Mouse (Mus musculus) C2C12 (cell line): ENCODE measurements around the gene Slc50a1. TPM values are rescaled to one million over a fixed set of nuclear protein-coding genes. Genes with fewer than 3 reads are reported as not detected.

ENCODE experiments used
- H3K27me3 ChIP-seq: one replicate; pipeline ENCODE4 v1.6.1; 2011; ENCODE audit not compliant: control insufficient read depth, insufficient read depth, insufficient read length
- H3K36me3 ChIP-seq: one replicate; pipeline ENCODE4 v1.6.1; 2011; ENCODE audit not compliant: control insufficient read depth, insufficient read depth
- H3K4me3 ChIP-seq: one replicate; pipeline ENCODE4 v1.5.1; 2011; ENCODE audit warnings: mild to moderate bottlenecking, control low read depth; ENCODE audit not compliant: poor library complexity, insufficient read depth, severe bottlenecking
- H3K79me2 ChIP-seq: one replicate; pipeline ENCODE4 v1.6.1; 2011; ENCODE audit not compliant: control insufficient read depth, insufficient read depth
- H3K79me3 ChIP-seq: one replicate; pipeline ENCODE4 v1.6.1; 2011; ENCODE audit warnings: low read depth, control low read depth
- H3ac ChIP-seq: one replicate; pipeline ENCODE3; 2011; ENCODE audit warnings: low read depth; ENCODE audit not compliant: control insufficient read depth, insufficient read length
- CEBPB ChIP-seq: IDR thresholded peaks from one replicate; pipeline ENCODE4 v1.6.1; 2011; ENCODE audit warnings: low read depth, mild to moderate bottlenecking, control low read depth, moderate library complexity
- CTCF ChIP-seq: IDR thresholded peaks from one replicate; pipeline ENCODE4 v1.5.1; 2011; ENCODE audit not compliant: control insufficient read depth, insufficient read depth, insufficient read length
- FOSL1 ChIP-seq: IDR thresholded peaks from one replicate; pipeline ENCODE4 v1.8.0; 2011; ENCODE audit warnings: mild to moderate bottlenecking, low read length; ENCODE audit not compliant: poor library complexity, insufficient read depth, severe bottlenecking
- MAX ChIP-seq: IDR thresholded peaks from one replicate; pipeline ENCODE4 v1.6.1; 2011; ENCODE audit warnings: mild to moderate bottlenecking, control low read depth
- MYOD1 ChIP-seq: IDR thresholded peaks from one replicate; pipeline ENCODE4 v1.6.1; 2011; ENCODE audit warnings: low read depth; ENCODE audit not compliant: control insufficient read depth, insufficient read length
- MYOG ChIP-seq: IDR thresholded peaks from one replicate; pipeline ENCODE4 v1.6.1; 2011; ENCODE audit not compliant: control insufficient read depth, insufficient read length; ENCODE audit errors: extremely low read depth
- USF1 ChIP-seq: IDR thresholded peaks from one replicate; pipeline ENCODE4 v1.6.1; 2011; ENCODE audit warnings: low read depth, mild to moderate bottlenecking, control low read depth, moderate library complexity
- long read RNA-seq, 2 experiments: library from polyadenylated mRNA; unstranded; transcript quantifications; one replicate each; pipeline ENCODE4 v2.0.0; 2019 to 2020
- polyA plus RNA-seq: library from polyadenylated mRNA; unstranded; fragments of >200 nt; fragmentation: generic; extraction: Trizol; gene quantifications from one replicate; pipeline ENCODE4 v1.2.1, GENCODE M21; 2012; ENCODE audit warnings: missing spikeins

The Slc50a1 gene
- 48.7 TPM for polyA plus RNA-seq
- long read RNA-seq, experiment 1, transcript Slc50a1-201 (6 exons, 1,022 nt) = major isoform, 26 of 41 reads
- long read RNA-seq, experiment 1, partial matches to known transcripts = 3 of 41 reads
- long read RNA-seq, experiment 1, other reads (novel, unspliced or antisense) = 9 of 41 reads
- long read RNA-seq, experiment 2, transcript Slc50a1-201 (6 exons, 1,022 nt) = major isoform, 10 of 17 reads
- long read RNA-seq, experiment 2, partial matches to known transcripts = 2 of 17 reads
- long read RNA-seq, experiment 2, other reads (novel, unspliced or antisense) = 4 of 17 reads

GRCm38 (mm10) chr3:89270051-89270755 is at the start of gene Slc50a1:
TSS of gene Slc50a1 (minus strand) at chr3:89270570.
- Histone ChIP-seq H3K27me3 (no peaks in the 10 kb centered on the region), H3K4me3 (peak within 1 kb of the TSS; percentile 41), H3K79me2 (peaks cover 36% of the 10 kb centered on the region), H3K36me3 (peaks cover 25% of the 10 kb centered on the region), H3K79me3 (peaks cover 8% of the 10 kb centered on the region), H3ac (peak within 1 kb of the TSS; percentile 83)
- TF ChIP-seq CTCF (peak; percentile 52), USF1 (no peak), MYOD1 (no peak), MAX (peak; percentile 82), MYOG (no peak)

- no peaks in the 10 kb centered on the region for H3K79me2 ChIP-seq
- H3K36me3 ChIP-seq = no peaks in the 10 kb centered on the region
- H3K27me3 ChIP-seq = peaks cover 26% of the 10 kb centered on the region
- H3K4me3 ChIP-seq = no peak overlapping the region
- no peak overlapping the region for H3ac ChIP-seq
- TF ChIP-seq MYOG (no peak), FOSL1 (no peak)
- H3K79me3 ChIP-seq = no peaks in the 10 kb centered on the region
Observed at GRCm38 (mm10) chr3:89319591-89320350, 49.4 kb upstream of the Slc50a1 start.

GRCm38 (mm10) chr3:89318971-89319590 is 48.7 kb upstream of the Slc50a1 start:
- Histone ChIP-seq H3K79me2 (no peaks in the 10 kb centered on the region), H3K4me3 (no peak overlapping the region), H3K36me3 (no peaks in the 10 kb centered on the region), H3ac (no peak overlapping the region), H3K79me3 (no peaks in the 10 kb centered on the region), H3K27me3 (peaks cover 26% of the 10 kb centered on the region)
- TF ChIP-seq MAX = no peak
- no peak for TF ChIP-seq CEBPB
- no peak for TF ChIP-seq FOSL1
- no peak for TF ChIP-seq MYOD1
- no peak for TF ChIP-seq CTCF
- no peak for TF ChIP-seq USF1
- no peak for TF ChIP-seq MYOG

- Histone ChIP-seq H3ac (no peak overlapping the region), H3K27me3 (peaks cover 26% of the 10 kb centered on the region)
- no peak for TF ChIP-seq CTCF
- TF ChIP-seq MYOG = no peak
- no peak for TF ChIP-seq MYOD1
Observed at GRCm38 (mm10) chr3:89318316-89318715, 47.9 kb upstream of the Slc50a1 start.

GRCm38 (mm10) chr3:89317246-89317645 is 46.9 kb upstream of the Slc50a1 start:
- H3K4me3 ChIP-seq = no peak overlapping the region
- no peaks in the 10 kb centered on the region for H3K79me3 ChIP-seq
- peaks cover 26% of the 10 kb centered on the region for H3K27me3 ChIP-seq
- H3ac ChIP-seq = no peak overlapping the region
- TF ChIP-seq MAX (no peak), MYOD1 (no peak), FOSL1 (no peak), CTCF (no peak), CEBPB (no peak), MYOG (no peak), USF1 (no peak)
- H3K36me3 ChIP-seq = no peaks in the 10 kb centered on the region
- no peaks in the 10 kb centered on the region for H3K79me2 ChIP-seq

More at GRCm38 (mm10) chr3:89318316-89318715, 47.9 kb upstream of the Slc50a1 start:
- Histone ChIP-seq H3K79me2 (no peaks in the 10 kb centered on the region), H3K4me3 (no peak overlapping the region), H3K79me3 (no peaks in the 10 kb centered on the region), H3K36me3 (no peaks in the 10 kb centered on the region)
